Mouse (Mus musculus) mesoderm, embryonic 11.5 days (tissue): ENCODE data around the gene Wnt7b.

Source experiments
- DNase-seq: peaks from one replicate; pipeline ENCODE4 v3.0.0-alpha.2; 2012; ENCODE audit warnings: low read depth, low spot score

Wnt7b gene

GRCm38 (mm10) chr15:85582356-85582910, at the start of gene Wnt7b:
Gene Wnt7b, minus strand, starts transcription at chr15:85582473.
- DNase-seq = no peak

DNA sequence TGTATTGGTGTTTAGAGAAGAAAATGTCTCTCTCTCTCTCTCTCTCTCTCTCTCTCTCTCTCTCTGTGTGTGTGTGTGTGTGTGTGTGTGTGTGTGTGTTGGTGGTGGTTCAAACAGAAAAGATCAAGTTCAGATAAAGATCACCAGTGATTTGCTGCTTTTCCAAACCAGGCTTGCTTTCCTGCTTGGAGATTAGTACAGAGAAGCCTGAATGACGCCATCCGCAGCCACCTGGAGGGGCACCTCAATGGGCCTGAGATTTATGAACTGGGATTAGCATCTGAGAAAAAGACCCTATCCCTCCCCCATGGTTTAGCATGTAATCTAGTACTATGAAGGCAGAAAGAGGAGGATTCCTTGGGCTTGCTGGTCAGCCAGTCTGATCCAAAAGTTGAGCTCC, 49.3 kb upstream of the Wnt7b start:
- no peak for DNase-seq

GRCm38 (mm10) chr15:85629924-85630545, 47.8 kb upstream of the Wnt7b start:
- no peak for DNase-seq

- DNase-seq = peak; percentile 78
These were observed 43.5 kb upstream of the Wnt7b start for GRCm38 (mm10) chr15:85625666-85626279.

DNA sequence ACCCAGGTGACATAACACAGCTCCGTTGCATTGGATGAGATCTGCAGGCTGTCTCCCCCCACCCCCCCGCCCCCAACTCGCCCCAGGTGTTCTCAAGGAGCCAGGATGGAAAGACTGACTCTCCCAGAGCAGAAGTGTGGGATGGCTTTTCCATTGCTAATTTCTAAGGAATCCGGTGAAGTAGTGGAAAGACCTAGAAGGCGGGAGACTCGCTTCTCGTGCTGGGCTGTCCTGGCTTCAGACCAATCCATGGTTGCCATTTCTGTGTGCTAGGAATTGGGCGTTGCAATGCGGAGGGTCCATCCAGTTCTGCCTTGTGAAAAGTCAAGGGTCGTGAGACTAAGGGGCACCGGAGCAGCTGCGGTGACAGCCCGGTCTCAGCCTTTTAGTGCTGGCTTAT, 39.9 kb upstream of the Wnt7b start:
- DNase-seq = no peak

DNA sequence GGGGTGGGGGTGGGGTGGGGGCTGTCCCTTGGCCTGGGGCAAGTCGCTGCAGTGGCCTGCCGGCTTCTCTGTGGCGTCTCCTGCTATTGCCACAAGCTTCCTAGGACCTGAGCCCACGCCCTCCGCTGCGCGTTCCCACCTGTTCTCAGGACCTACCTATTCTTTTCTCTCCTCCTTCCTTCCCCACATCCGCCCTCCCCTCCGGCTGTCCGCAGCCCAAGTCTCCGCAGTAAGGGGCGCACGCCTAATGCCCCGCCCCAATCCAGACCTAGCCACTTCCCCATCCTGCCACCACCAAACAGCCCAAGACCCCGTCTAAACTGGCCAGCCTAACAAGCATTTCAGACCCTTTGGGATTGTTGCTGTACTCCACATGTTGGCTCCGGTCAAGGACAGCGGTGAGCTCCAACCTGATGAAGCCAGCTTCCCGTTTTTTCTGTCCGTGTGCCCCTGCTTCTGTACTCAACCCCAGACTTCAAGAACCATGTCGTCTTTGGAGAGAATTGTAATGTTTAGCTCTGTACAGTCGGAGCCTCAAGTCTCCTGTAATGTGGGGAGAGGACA, 33.3 kb upstream of the Wnt7b start:
- DNase-seq = no peak

- no peak for DNase-seq
These were observed 32.8 kb upstream of the Wnt7b start for GRCm38 (mm10) chr15:85615075-85615474.

GRCm38 (mm10) chr15:85613358-85614266, 31.3 kb upstream of the Wnt7b start:
- no peak for DNase-seq

- DNase-seq = no peak
These were observed 30.5 kb upstream of the Wnt7b start for GRCm38 (mm10) chr15:85612660-85613357.

DNA sequence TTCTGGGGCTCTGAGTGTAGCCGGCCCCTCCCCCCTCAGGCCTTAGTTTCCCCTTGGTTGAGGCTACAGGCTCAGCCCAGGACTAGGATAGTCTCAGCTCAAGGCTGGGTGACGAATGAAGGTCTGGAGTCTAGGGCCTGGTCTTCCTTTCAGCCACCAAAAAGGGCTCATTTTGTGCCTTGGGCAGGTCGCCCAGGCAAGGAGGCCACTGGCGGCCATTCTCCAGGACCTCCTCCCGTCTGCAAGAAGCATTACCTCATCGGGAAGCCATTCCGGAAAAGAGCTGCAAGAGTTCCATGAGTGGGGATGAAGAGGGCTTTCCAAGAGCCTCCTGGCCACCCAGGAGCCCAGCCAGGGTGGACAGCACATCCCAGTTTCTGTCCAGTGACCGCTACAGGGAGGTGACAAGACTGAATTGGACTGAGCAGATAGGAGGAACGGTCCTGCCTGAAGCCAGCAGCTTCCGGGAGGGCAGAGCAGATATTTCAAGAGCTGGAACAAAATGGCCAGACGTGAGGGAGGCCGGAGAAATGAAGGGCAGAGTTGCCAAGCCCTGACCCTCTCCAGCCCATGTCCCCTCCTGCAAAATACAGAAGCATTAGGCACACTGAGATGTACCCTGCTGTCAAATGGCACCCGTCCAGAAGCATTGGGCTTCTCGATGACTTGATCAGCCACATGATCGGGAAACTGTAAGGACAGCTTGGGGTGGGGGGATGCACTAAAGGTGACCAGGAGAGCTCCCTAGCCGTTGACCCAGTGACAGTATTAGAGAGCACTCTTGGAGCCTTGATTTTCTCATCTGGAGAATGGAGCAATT, 29.6 kb upstream of the Wnt7b start:
- DNase-seq = no peak

GRCm38 (mm10) chr15:85610618-85611218, 28.4 kb upstream of the Wnt7b start:
- peak; percentile 84 for DNase-seq

- no peak for DNase-seq
These were observed 27.8 kb upstream of the Wnt7b start for GRCm38 (mm10) chr15:85610120-85610519.

- no peak for DNase-seq
These were observed 27.2 kb upstream of the Wnt7b start for GRCm38 (mm10) chr15:85609266-85610004.

GRCm38 (mm10) chr15:85605962-85606610, 23.8 kb upstream of the Wnt7b start:
- peak; percentile 35 for DNase-seq

GRCm38 (mm10) chr15:85604938-85605337, 22.7 kb upstream of the Wnt7b start:
- DNase-seq = no peak

GRCm38 (mm10) chr15:85604507-85604906, 22.2 kb upstream of the Wnt7b start:
- DNase-seq = no peak

DNA sequence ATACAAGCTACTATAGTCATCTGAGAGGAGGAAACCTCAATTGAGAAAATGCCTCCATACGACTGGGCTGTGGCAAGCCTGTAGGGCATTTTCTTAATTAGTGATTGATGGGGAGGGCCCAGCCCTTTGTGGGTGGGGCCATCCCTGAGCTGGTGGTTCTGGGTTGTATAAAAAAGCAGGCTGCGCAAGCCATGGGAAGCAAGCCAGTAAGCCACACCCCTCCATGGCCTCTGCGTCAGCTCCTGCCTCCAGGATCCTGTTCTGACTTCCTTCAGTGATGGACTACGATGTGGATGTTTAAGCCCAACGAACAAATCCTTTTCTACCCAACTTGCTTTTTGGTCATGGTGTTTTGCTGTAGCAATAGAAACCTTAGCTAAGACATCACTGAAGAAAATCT, 21.1 kb upstream of the Wnt7b start:
- no peak for DNase-seq

DNA sequence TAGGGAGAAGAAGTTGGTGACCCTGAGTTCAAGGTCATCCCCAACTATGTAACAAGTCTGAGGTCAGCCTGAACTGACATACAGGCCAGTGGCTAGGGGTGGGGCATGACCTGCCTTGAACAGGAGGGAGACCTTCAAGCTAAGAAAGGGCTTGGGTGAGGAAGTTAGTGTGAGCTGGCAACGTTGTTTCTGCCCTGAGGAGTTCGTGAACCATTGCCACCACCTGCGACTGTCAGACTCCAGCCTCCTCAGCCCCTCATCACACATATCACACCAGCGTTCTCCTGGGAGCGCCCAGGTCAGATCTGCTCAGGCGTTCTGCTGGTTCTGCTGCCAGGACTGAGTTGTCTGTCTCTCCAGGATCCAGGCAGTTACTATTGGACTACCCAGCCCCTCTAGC, 20.5 kb upstream of the Wnt7b start:
- DNase-seq = no peak

DNA sequence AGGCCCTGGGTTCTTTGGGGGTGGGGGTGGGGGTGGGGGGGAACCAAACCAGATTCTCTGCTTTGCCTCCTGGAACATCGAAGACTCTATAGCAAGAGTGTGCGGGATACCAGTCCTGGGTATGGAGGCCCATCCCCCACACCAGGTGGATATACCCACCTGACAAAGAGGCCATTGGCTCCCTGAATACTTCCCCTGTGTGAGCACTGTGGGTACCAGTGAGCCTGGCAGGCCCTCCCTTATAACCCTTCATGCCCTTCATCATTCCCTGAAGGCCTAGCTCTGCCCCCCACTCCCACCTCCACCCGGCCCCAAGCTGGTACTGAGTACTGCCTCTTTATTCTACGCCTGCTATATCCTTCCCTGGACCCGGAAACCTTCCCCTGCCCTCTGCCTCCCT, 19.7 kb upstream of the Wnt7b start:
- DNase-seq = no peak
